Mouse (Mus musculus) macrophage (primary cell): ENCODE data around the gene Smarcd2. TPM values are rescaled to one million over a fixed set of nuclear protein-coding genes. Genes with fewer than 3 reads are reported as not detected.
"Not testable (repeated sequence)": the region's sequence is repeated elsewhere in the genome, so short reads cannot be mapped to it uniquely, and the experiment has no call there.

Source experiments
- H3K27ac ChIP-seq: fragments of 350-480 bp; formaldehyde crosslinking; 2 replicates; pipeline ENCODE4 v1.9.0; 2021
- H3K36me3 ChIP-seq: fragments of 350-480 bp; formaldehyde crosslinking; 2 replicates; pipeline ENCODE4 v1.9.0; 2021; ENCODE audit errors: inconsistent target
- H3K4me3 ChIP-seq: fragments of 350-480 bp; formaldehyde crosslinking; 2 replicates; pipeline ENCODE4 v1.9.0; 2021; ENCODE audit errors: inconsistent target
- H3K79me2 ChIP-seq: fragments of 350-480 bp; formaldehyde crosslinking; 2 replicates; pipeline ENCODE4 v1.9.0; 2021; ENCODE audit errors: inconsistent target
- WGBS: methylation state at CpG from one replicate; pipeline ENCODE4 v1.1.7; 2026; ENCODE audit warnings: inconsistent platforms; ENCODE audit not compliant: missing documents; 5-methylcytosine and 5-hydroxymethylcytosine counted together
- polyA plus RNA-seq: library from polyadenylated mRNA; stranded (reverse); fragments of 250-400 nt; gene quantifications from 3 replicates; pipeline ENCODE4 v1.2.4, GENCODE M21; 2018; ENCODE audit warnings: inconsistent platforms

Gene Smarcd2
- polyA plus RNA-seq, 1 experiment from 2014 or later = 59.1 TPM

DNA sequence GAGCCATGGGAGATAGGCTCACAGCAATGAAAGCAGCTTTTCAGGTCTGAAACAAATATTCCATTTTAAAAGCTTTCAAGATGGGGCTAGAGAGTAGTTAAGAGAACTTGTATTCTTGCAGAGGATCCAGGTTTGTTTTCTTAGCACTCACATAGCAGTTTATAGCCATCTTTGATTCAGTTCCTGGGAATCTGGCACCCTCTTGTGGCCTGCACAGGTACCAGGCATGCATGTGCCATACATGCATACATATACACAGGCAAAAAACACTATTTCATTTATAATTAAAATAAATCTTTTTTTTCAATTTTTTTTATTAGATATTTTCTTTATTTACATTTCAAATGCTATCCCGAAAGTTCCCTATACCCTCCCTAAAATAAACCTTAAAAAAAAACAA is 25.9 kb downstream of the Smarcd2 start:
- WGBS = 82% methylated on average over 1 of the region's 1 CpGs
- H3K36me3 ChIP-seq = peaks cover 94% of the 10 kb centered on the region
- no peak overlapping the region for H3K27ac ChIP-seq
- H3K79me2 ChIP-seq = no peaks in the 10 kb centered on the region
- no peak overlapping the region for H3K4me3 ChIP-seq

- not testable (repeated sequence) for H3K4me3 ChIP-seq, H3K79me2 ChIP-seq, H3K27ac ChIP-seq
- 90% methylated on average over 8 of the region's 8 CpGs for WGBS
- peaks cover 83% of the 10 kb centered on the region for H3K36me3 ChIP-seq
Measured at GRCm38 (mm10) chr11:106233978-106234377, 38.8 kb downstream of the Smarcd2 start.

- Histone ChIP-seq H3K79me2 (peaks cover 92% of the 10 kb centered on the region), H3K27ac (no peak overlapping the region), H3K4me3 (no peak overlapping the region), H3K36me3 (peaks cover 13% of the 10 kb centered on the region)
- 100% methylated on average over 3 of the region's 3 CpGs for WGBS
Measured at GRCm38 (mm10) chr11:106220603-106221002, 52.2 kb downstream of the Smarcd2 start.

DNA sequence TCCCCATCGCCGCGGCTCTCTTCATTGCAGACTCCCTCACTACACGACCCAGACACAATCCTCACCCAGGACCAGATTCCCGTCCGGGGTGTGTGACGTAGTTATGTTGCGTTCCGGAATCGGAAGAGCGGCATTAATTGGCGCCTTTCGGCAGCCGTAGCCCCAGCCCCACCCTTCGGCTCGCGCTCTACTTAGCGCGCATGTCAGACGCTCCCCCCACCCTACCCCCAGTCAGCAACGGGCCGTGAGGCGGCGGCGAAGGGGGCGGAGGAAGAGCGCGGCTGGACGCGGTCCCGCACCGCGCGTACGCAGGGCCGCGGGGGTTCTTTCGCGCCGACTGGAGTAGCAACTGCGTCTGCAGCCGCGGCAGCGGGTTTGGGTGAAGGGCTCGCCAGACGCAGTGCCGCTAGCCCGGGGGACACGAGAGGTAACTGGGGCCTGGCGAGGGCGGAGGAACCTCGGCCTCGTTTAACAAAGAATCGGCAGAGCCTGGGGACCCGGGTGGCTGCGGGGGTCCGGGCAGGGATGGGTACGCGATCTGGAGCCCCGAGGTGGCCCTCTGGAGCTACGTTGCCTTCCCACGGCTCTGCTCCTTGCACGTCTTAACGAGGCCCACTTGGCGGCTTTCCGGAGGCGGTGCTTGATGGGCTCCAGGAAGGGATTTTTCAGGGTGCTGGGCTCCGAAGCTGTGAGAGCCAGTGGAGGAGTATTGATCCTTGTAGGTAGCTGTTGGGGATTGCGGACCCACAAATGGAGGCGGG is 55.9 kb downstream of the Smarcd2 start, which contains the start of gene Ddx42:
Gene Ddx42 (plus strand): TSS at position 197 of the 761 bp plus-strand sequence.
- peaks cover 14% of the 10 kb centered on the region; the same call in 1 of the 2 replicates for H3K36me3 ChIP-seq
- peak within 1 kb of the TSS; percentile 90 for H3K27ac ChIP-seq
- WGBS = 1% methylated on average over 69 of the region's 70 CpGs
- peak within 1 kb of the TSS; percentile 88 for H3K4me3 ChIP-seq
- peaks cover 88% of the 10 kb centered on the region for H3K79me2 ChIP-seq

DNA sequence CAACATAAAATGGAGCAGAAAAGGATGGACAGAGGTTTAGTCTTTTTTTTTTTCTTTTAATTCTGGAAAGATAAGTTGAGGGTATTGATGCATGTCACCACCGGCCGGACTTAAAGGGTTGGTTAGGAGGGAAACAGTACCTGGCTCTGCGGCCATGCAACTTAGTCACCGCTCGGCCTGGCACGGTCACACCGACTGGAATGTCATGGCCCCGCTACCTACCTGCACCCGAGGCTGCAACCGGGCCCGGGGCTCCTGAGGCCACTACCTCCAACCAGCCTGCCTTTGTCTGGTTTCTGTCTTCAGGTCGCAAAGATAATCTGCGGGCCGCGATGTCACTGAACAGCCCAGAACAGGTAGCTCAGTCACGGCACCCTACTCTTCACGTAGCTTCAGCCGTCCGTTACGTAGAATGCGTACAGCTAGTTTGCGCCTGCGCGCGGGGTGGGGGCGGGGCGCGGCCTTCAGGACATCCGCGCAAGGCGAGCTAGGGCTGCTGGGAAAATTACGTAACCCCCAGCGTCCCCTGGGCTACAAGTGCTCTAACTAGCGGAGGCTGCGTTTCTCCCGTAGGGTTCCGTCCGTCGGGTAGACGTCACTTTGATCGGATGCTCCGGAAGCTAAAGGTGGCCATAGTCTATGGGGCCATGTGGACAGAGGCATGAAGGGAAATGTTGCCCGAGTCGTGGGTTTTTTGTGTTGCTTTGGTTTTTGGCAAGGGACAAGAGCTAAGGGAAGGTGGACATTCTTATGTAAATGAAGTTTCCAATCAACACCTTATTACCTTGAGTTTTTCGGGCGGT is 56.6 kb downstream of the Smarcd2 start, which contains the start of gene Ccdc47:
Gene Ccdc47 (minus strand): TSS at position 418 of the 803 bp plus-strand sequence.
- peaks cover 22% of the 10 kb centered on the region; the same call in 1 of the 2 replicates for H3K36me3 ChIP-seq
- 1% methylated on average over 42 of the region's 46 CpGs for WGBS
- peaks cover 80% of the 10 kb centered on the region for H3K79me2 ChIP-seq
- H3K4me3 ChIP-seq = peak within 1 kb of the TSS; percentile 88
- H3K27ac ChIP-seq = peak within 1 kb of the TSS; percentile 90

- Histone ChIP-seq H3K4me3 (peak overlapping the region; percentile 88), H3K27ac (peak overlapping the region; percentile 90), H3K36me3 (peaks cover 25% of the 10 kb centered on the region; the same call in 1 of the 2 replicates), H3K79me2 (peaks cover 74% of the 10 kb centered on the region)
- 10% methylated on average over 7 of the region's 7 CpGs for WGBS
Measured at GRCm38 (mm10) chr11:106215450-106215859, 57.3 kb downstream of the Smarcd2 start.

- Histone ChIP-seq H3K27ac (no peak overlapping the region), H3K36me3 (peaks cover 30% of the 10 kb centered on the region; the same call in 1 of the 2 replicates), H3K4me3 (peak overlapping the region; percentile 88), H3K79me2 (peaks cover 68% of the 10 kb centered on the region)
- 92% methylated on average over 5 of the region's 5 CpGs for WGBS
Measured at GRCm38 (mm10) chr11:106214856-106215255, 57.9 kb downstream of the Smarcd2 start.

Other genes with a start within 250 kb of the Smarcd2 start
- 33.8 to 64.7 TPM (median 48.5 TPM) in 3 replicates for gene Dcaf7, start 236.1 kb downstream of the Smarcd2 start, polyA plus RNA-seq
- gene Taco1, start 206.9 kb downstream of the Smarcd2 start, polyA plus RNA-seq = 9.9 to 15.0 TPM (median 13.6 TPM) in 3 replicates
- 47.7 to 51.9 TPM (median 49.8 TPM) in 3 replicates for gene Map3k3, start 188.4 kb downstream of the Smarcd2 start, polyA plus RNA-seq
- not detected in 3 replicates for gene Gm10840, start 112.1 kb downstream of the Smarcd2 start, polyA plus RNA-seq
- 74.9 to 122 TPM (median 80.3 TPM) in 3 replicates for gene Limd2, start 112.1 kb downstream of the Smarcd2 start, polyA plus RNA-seq
- gene Strada, start 70.8 kb downstream of the Smarcd2 start, polyA plus RNA-seq = 14.5 to 19.3 TPM (median 18.7 TPM) in 3 replicates
- gene Ccdc47, start 56.6 kb downstream of the Smarcd2 start, polyA plus RNA-seq = 46.7 to 77.0 TPM (median 51.2 TPM) in 3 replicates
- gene Ddx42, start 56.0 kb downstream of the Smarcd2 start, polyA plus RNA-seq = 37.1 to 61.7 TPM (median 46.9 TPM) in 3 replicates
- 20.8 to 53.8 TPM (median 38.8 TPM) in 3 replicates for gene Ftsj3, start 16.9 kb downstream of the Smarcd2 start, polyA plus RNA-seq
- gene Psmc5, start 16.8 kb downstream of the Smarcd2 start, polyA plus RNA-seq = 96.6 to 162 TPM (median 102 TPM) in 3 replicates
- 0.10 to 0.28 TPM (median 0.15 TPM) in 3 replicates for gene Tcam1, start 3.7 kb upstream of the Smarcd2 start, polyA plus RNA-seq
- gene Gh, start 28.9 kb upstream of the Smarcd2 start, polyA plus RNA-seq = not detected in 3 replicates
- 1.9 to 4.4 TPM (median 2.9 TPM) in 3 replicates for gene Cd79b, start 41.8 kb upstream of the Smarcd2 start, polyA plus RNA-seq
- 0.03 TPM in 1 of 3 replicates, not detected in the others for gene Scn4a, start 80.3 kb upstream of the Smarcd2 start, polyA plus RNA-seq
- gene Prr29, start 92.5 kb upstream of the Smarcd2 start, polyA plus RNA-seq = not detected in 3 replicates
- 4.3 to 7.9 TPM (median 7.0 TPM) in 3 replicates for gene Icam2, start 115.1 kb upstream of the Smarcd2 start, polyA plus RNA-seq
- gene Ern1, start 214.9 kb upstream of the Smarcd2 start, polyA plus RNA-seq = 17.0 to 28.6 TPM (median 18.0 TPM) in 3 replicates